Mouse (Mus musculus) thymus, postnatal 14 days (tissue): ENCODE data around the gene Stkld1.
A peak's percentile ranks its signal among the peaks of the same experiment; 100 is the strongest.

Source experiments
- DNase-seq: peaks from one replicate; pipeline ENCODE4 v3.0.0; 2021

Stkld1 gene

GRCm38 (mm10) chr2:26915927-26916728, 17.7 kb upstream of the Stkld1 start, which contains the start of the genes Surf2 and Surf1:
Surf2 (plus strand) TSS chr2:26916367.
Surf1 (minus strand) TSS chr2:26916530.
- DNase-seq, result peak; percentile 73

GRCm38 (mm10) chr2:26916738-26917137, 17.1 kb upstream of the Stkld1 start:
- no peak for DNase-seq

DNA sequence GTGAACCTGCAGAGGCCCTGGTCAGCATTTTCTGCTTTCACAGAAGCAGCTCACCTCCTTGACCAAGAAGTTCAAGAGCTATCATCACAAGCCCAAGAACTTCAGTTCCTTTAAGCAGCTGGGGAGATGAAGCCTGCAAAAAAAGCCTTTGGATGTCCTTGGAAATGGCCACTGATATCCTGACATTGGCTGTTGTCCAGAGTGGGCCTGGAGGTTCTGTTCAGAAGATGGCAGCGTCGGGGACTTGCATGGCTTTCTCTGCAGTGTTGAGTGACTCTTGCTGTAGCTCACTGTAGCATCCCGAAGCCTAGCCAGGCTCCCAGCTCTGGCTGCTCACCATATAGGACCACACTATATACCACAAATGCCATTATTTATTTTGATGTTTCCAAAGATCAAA, 14.2 kb upstream of the Stkld1 start:
- DNase-seq, result no peak

DNA sequence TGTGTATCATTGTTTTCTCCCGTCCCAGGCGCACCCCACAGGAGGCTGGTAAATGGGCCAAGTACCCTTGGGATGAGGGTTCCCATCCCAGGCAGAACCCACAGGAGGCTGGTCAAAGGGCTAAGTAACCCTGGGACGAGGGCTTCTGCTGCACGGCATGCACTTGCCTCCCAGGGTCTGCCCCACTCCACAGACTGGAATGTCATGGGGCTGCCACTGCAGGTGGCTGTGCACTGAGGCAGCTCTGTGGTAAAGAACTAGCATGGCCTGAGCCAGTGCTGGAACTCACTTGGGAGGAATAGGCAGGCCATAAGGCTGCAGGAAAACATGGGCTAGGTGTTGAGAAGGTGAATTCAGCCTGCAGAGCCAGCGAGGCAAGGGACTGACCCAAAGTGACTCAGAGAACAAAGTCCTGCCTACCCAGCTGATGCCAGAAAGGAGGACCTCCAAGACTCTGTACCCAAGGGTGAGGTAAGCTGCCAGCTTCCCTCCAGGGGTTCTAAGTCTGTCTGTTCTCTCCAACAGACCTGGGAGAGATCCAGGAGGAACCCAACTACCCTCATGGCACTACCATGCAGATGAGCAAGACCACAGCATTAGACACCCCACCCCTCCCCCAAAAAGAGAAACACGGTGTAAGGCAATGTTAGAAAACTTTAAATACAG, 13.5 kb upstream of the Stkld1 start:
- DNase-seq, result no peak

GRCm38 (mm10) chr2:26921784-26922183, 12.1 kb upstream of the Stkld1 start:
- DNase-seq, result no peak

GRCm38 (mm10) chr2:26927745-26928476, 5.9 kb upstream of the Stkld1 start:
- no peak for DNase-seq

DNA sequence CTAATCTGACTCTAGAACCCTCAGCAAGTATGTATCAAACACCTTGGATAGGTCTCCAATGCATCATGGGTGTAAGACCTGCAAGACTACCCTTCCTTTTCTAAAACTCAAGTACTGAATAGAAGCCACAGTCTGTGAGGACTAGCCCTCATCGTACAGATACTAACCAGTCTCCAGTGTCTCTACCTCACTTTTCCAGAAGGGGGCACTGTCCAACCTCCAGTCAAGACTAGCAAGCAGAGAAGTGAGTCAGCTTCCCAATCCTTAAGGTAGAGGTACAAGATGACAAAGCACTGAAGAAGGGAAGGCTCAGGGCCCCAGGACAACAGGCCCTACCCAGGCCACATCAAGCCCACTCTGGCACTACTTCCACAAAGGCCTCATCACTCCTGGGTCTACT, 3.5 kb upstream of the Stkld1 start:
- DNase-seq, result peak; percentile 86

DNA sequence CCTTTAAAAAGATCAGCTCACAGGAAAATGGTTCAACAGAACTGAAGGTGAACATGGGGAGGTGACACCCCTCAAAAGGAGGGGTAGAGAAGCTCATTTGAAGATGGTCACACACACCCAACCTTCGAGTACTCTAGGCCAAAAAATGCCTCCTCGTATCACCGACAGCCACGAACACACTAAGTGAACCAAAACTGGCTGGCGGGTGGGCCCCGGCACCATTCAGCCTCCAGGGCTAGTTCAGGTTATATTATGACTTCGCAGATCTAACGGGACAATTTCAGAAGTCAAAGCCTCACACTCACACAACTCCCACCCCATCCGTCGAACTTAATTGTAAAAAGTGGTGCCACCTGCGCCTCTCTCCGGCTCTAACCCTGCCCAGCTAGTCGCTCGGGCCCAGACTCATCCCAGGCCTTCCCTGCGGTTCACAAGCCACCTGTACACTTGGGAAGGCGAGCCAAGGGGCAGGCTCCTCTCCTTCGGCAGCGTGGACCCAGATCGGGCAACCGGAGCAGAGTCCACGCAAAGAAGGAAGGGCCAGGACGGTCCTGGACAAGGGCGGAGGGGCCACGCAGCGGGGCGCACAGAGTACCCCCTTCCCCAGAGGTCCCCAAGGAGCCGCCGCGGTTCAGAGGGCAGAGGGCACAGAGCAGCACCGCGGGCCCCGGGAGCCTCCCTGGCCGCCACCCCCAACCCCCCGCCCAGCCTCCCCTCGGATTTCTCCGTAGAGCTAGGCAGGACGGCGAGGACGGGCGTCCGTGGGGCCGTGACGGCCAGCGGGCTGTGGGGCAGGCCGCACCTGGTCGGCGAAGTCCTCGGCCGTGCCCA, 1.2 kb upstream of the Stkld1 start:
- peak; percentile 58 for DNase-seq

DNA sequence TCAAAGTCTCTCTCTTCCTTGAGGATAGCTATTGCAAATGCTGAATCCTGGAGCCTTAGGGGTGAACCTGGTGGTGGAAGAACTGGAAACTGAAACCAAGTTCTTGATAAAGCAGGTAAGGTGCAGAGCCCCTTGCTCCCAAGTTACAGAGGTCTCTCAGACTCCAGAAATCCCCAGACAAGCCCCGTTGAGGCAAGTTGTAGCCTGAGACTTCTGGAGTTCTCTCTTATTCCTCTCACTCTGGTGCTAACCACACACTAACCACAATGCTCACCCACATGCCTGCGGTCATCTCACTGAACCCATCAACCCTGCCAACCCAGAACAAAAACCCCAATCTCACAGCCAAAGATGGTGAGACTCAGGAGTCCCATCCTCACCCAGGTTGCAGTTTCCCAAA, 1.4 kb downstream of the Stkld1 start:
- peak; percentile 55 for DNase-seq

DNA sequence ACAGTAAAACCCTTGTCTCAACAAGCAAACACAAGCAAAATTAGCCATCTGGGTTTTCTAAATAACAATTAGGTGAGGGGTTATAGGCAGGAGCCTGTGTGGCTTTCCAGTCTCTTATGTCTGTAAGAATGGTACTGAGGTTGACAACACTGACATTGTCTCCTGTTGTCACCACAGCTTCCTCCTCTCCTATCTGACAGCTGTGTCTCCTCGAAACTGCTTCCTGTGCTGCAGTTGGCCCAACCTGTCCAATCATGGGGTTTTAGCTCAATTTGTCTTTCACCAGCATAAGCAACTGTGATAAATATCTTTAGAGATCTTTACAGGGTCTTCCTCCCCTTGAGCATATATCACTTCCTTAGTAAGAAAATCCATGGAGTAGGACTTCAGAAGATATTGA, 2.6 kb downstream of the Stkld1 start:
- peak; percentile 70 for DNase-seq

GRCm38 (mm10) chr2:26941539-26941938, 7.7 kb downstream of the Stkld1 start:
- no peak for DNase-seq

DNA sequence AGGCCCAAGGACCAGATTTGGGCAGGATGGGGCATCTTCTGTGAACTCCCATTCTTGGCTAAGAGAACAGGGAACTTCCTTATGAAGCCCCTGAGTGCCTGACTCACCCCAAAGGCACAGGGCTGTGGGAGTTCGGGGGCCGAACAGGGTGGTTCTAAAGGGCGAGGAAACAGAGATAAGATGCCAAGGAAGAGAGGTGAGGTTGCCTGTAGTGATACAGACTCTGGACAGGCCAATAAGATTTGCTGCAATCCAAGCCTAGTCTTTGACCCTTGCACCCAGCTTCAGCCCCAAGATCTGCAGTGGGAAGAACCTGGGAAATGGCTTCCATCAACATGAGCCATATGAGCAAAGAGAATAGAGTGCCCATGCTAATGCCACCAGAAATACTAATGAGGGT, 9.4 kb downstream of the Stkld1 start:
- no peak for DNase-seq

DNA sequence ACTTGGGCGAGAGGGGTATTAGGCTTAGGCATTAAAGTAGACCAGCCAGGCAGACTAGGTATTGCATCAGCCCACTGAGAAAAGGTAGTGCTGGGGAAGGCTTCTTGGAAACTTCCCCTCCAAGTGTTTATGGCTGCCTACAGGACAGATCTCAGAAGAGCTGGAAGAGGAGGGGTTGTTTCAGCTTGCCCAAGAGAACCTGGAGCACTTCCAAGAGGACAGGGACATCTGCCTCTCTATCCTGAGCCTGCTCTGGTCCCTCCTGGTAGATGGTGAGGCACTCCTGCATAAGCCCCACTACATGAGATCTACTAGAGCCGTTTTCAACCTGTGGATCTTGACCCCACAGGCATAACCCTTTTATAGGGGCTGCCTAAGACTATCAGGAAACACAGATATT, 16.6 kb downstream of the Stkld1 start:
- DNase-seq, result no peak

DNA sequence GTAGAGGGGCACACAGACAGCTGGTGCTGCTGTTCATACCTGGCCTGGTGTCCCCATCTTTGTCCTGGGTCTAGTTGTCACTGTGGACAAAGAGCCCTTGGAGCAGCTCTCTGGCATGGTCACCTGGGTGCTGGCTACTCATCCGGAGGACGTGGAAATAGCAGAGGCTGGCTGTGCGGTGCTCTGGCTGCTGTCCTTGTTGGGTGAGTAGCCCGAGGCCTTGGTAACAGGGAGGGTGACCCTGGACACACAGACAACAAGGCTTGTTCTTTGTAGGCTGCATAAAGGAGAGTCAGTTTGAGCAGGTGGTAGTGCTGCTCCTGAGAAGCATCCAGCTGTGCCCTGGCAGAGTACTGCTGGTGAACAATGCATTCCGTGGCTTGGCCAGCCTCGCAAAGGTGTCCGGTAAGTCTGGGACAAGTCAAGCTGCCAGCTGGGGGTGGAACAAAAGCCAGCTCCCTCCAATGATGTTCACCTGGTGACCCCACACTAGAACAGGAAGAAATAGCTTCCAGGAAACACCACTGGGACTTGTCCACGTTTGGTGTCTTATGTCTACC, 17.6 kb downstream of the Stkld1 start:
- no peak for DNase-seq

GRCm38 (mm10) chr2:26952193-26952592, 18.3 kb downstream of the Stkld1 start:
- DNase-seq, result no peak

DNA sequence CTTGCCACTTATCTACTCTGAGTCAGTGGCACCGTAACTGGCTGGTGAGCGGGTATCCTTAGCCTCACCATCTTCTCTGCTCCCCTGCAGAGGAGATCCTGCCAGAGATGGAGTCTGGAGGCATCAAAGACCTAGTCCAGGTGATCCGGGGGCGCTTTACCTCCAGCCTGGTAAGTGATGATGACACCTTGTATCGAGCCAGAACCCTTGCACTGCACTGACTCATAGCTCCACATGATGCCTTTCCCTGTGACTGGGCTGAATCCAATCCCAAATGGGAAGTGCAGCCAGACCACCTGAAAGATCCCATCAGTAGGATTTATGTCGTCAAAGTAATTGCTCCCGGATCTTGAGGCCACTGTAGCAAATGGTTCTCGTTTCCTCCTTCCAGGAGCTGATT, 19.0 kb downstream of the Stkld1 start:
- DNase-seq, result no peak

- peak; percentile 58 for DNase-seq
Observed at GRCm38 (mm10) chr2:26954735-26955395, 21.0 kb downstream of the Stkld1 start.

- no peak for DNase-seq
Observed at GRCm38 (mm10) chr2:26956811-26957487, 23.1 kb downstream of the Stkld1 start.

DNA sequence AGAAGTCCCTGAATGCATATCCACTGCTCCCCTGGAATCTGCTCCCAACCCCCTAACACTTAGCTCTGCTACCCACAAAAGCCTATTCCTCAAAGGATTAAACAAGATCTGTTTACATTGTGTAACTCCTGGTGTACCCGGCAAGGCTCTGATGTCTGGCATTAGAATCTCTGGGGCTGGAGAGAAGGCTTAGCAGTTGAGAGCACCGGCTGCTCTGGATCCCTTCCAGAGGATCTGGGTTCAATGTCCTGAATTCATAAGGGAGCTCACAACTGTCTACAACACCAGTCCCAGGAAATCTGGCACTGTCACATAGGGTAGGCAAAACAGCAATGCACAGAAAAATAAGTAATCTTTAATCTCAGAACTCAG, 23.6 kb downstream of the Stkld1 start:
- DNase-seq, result no peak

DNA sequence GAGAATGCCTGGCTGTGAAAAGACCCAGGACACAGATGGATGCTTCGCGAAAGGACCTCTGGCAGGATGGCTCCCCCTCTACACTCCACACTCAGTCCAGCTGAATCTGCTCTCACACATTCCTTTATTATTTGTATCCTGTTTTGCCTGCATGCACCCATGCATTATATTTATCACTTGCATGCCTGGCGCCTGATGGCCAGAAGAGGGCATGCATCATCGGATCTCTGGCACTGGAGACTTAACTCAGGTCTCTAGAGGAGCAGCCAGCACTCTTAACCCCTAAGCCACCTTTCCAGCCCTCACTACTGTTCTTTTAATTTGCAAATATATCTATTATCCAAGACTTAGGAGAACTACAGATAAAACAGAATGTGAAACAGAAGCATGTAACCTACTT, 26.9 kb downstream of the Stkld1 start:
- peak; percentile 45 for DNase-seq
